Mouse (Mus musculus): ENCODE data around the gene Tubb2b.

Gene Tubb2b

GRCm38 (mm10) chr13:34130226-34130731 lies at the start of gene Tubb2b:
Tubb2b (minus strand) TSS chr13:34130466.
- peak; percentile 96 for DNase-seq (ENCODE audit: low read depth, low spot score)

- no peak for DNase-seq (ENCODE audit: low read depth, low spot score)
These were observed 43.8 kb upstream of the Tubb2b start for GRCm38 (mm10) chr13:34174025-34174424.

GRCm38 (mm10) chr13:34163304-34163975 lies 33.2 kb upstream of the Tubb2b start:
- DNase-seq (ENCODE audit: low read depth, low spot score) = no peak

GRCm38 (mm10) chr13:34162491-34163303 lies 32.4 kb upstream of the Tubb2b start, which contains the start of gene Psmg4:
Psmg4 (plus strand) TSS chr13:34162964.
- DNase-seq (ENCODE audit: low read depth, low spot score) = peak; percentile 93

GRCm38 (mm10) chr13:34159926-34160325 lies 29.7 kb upstream of the Tubb2b start:
- no peak for DNase-seq (ENCODE audit: low read depth, low spot score)

- no peak for DNase-seq (ENCODE audit: low read depth, low spot score)
These were observed 27.4 kb upstream of the Tubb2b start for GRCm38 (mm10) chr13:34157596-34158157.

- DNase-seq (ENCODE audit: low read depth, low spot score) = no peak
These were observed 26.5 kb upstream of the Tubb2b start for GRCm38 (mm10) chr13:34156840-34157185.

GRCm38 (mm10) chr13:34156133-34156839 lies 26.0 kb upstream of the Tubb2b start:
- DNase-seq (ENCODE audit: low read depth, low spot score) = no peak

- DNase-seq (ENCODE audit: low read depth, low spot score) = peak; percentile 73
These were observed 24.6 kb upstream of the Tubb2b start for GRCm38 (mm10) chr13:34154931-34155272.

GRCm38 (mm10) chr13:34154217-34154930 lies 24.1 kb upstream of the Tubb2b start:
- DNase-seq (ENCODE audit: low read depth, low spot score) = peak; percentile 73

GRCm38 (mm10) chr13:34153254-34154011 lies 23.2 kb upstream of the Tubb2b start:
- no peak for DNase-seq (ENCODE audit: low read depth, low spot score)

- no peak for DNase-seq (ENCODE audit: low read depth, low spot score)
These were observed 22.4 kb upstream of the Tubb2b start for GRCm38 (mm10) chr13:34152695-34153094.

GRCm38 (mm10) chr13:34151425-34151824 lies 21.2 kb upstream of the Tubb2b start:
- DNase-seq (ENCODE audit: low read depth, low spot score) = no peak

- DNase-seq (ENCODE audit: low read depth, low spot score) = no peak
These were observed 20.2 kb upstream of the Tubb2b start for GRCm38 (mm10) chr13:34150271-34151027.

- no peak for DNase-seq (ENCODE audit: low read depth, low spot score)
These were observed 19.4 kb upstream of the Tubb2b start for GRCm38 (mm10) chr13:34149463-34150176.

- DNase-seq (ENCODE audit: low read depth, low spot score) = peak; percentile 85
These were observed 18.6 kb upstream of the Tubb2b start for GRCm38 (mm10) chr13:34148767-34149392.

- DNase-seq (ENCODE audit: low read depth, low spot score) = no peak
These were observed 17.9 kb upstream of the Tubb2b start for GRCm38 (mm10) chr13:34148181-34148580.

GRCm38 (mm10) chr13:34146916-34147315 lies 16.6 kb upstream of the Tubb2b start:
- no peak for DNase-seq (ENCODE audit: low read depth, low spot score)

GRCm38 (mm10) chr13:34143389-34143788 lies 13.1 kb upstream of the Tubb2b start:
- no peak for DNase-seq (ENCODE audit: low read depth, low spot score)

Data from mesoderm, embryonic 11.5 days (tissue).